Mouse (Mus musculus): ENCODE measurements around the gene Grap2.

GRCm38 (mm10) chr15:80567731-80568130 is 4.7 kb upstream of the Grap2 start:
- TF ChIP-seq CTCF (IDR thresholded peaks at IDR 0.05; ENCODE audit: low read depth) (no peak), EP300 (IDR thresholded peaks at IDR 0.05; ENCODE audit: low read depth) (no peak)

Measured in liver, postnatal 0 days (tissue).